13 mouse cellular contexts compared by ENCODE assay signal in genomic region chr6:137570718-137571131, GRCm38 (mm10).
DNase-seq lines count a peak whose midpoint lies in the region; ATAC-seq and TF ChIP-seq lines count a peak whose summit lies in the region.
"Had no signal": no experiment of that assay in that cellular context is flagged by ENCODE, and none has a peak within 500 bp of the region (broad histone marks: within the 10 kb centered on the region; RNA-seq: fewer than 3 reads in every experiment).

No protein-coding gene starts in this region.

- no peak overlapping the region for H3K9ac ChIP-seq in lung, embryonic 14.5 days
- 0 out of 2 replicates have a peak overlapping the region, but pooled peaks have one; percentile 5 for H3K9ac ChIP-seq in kidney, postnatal 0 days (ENCODE audit: low read depth, low read length)
- no peak overlapping the region for H3K9ac ChIP-seq in stomach, embryonic 15.5 days
- H3K9ac ChIP-seq: neural tube, embryonic 12.5 days had no signal

- 51% methylated on average over 9 of the region's 9 CpGs for WGBS in lung, embryonic 14.5 days
- 47% methylated on average over 9 of the region's 9 CpGs for WGBS in kidney, postnatal 0 days
- WGBS in stomach, embryonic 15.5 days = 60% methylated on average over 9 of the region's 9 CpGs

- peak; percentile 51 for DNase-seq in lung, embryonic 14.5 days
- DNase-seq in lung, postnatal 10 days = no peak
- peak; percentile 58 for DNase-seq in kidney, postnatal 0 days (ENCODE audit: low spot score)
- no peak for DNase-seq in cerebellum, postnatal 10 days
- DNase-seq in layer of hippocampus, adult 18-20 months (ENCODE audit: low spot score in 2 of 2) = no peak
- DNase-seq: cerebellum, adult 2 months; right cerebral cortex, postnatal 14 days had no signal

- H3K4me3 ChIP-seq in lung, embryonic 14.5 days (ENCODE audit: low read depth, low read length) = no peak overlapping the region
- no peak overlapping the region; the same call in 1 of the 2 replicates for H3K4me3 ChIP-seq in kidney, postnatal 0 days (replicated peaks; ENCODE audit: low read depth, low read length)
- H3K4me3 ChIP-seq in stomach, embryonic 15.5 days (replicated peaks) = no peak overlapping the region
- H3K4me3 ChIP-seq: hindbrain, embryonic 10.5 days; neural tube, embryonic 12.5 days had no signal

- H3K27me3 ChIP-seq in lung, embryonic 14.5 days (ENCODE audit: insufficient read depth, low read length) = no peaks in the 10 kb centered on the region
- no peaks in the 10 kb centered on the region for H3K27me3 ChIP-seq in kidney, postnatal 0 days (ENCODE audit: insufficient read depth, low read length)
- no peaks in the 10 kb centered on the region for H3K27me3 ChIP-seq in stomach, embryonic 15.5 days (replicated peaks)
- H3K27me3 ChIP-seq: neural tube, embryonic 12.5 days had no signal

- ATAC-seq in lung, embryonic 14.5 days (ENCODE audit: insufficient read depth) = peak; percentile 68
- ATAC-seq in hematopoietic stem cell, adult 5-6 weeks (replicated peaks in 1 of 2; ENCODE audit: insufficient read depth in 1 of 2, low FRiP score in 2 of 2, low TSS enrichment in 1 of 2, low read depth in 1 of 2, poor library complexity in 2 of 2, severe bottlenecking in 2 of 2) = peak; percentile 66 to 93
- peak; percentile 91 for ATAC-seq in kidney, postnatal 0 days (replicated peaks; ENCODE audit: low FRiP score, low read depth)
- peak; percentile 52; the same call in 1 of the 2 replicates for ATAC-seq in stomach, embryonic 15.5 days (ENCODE audit: insufficient read depth, low FRiP score, low read depth)
- ATAC-seq in activated CD4-positive, CD25-positive, alpha-beta regulatory T cell, adult 4 months = no peak

- peak overlapping the region; percentile 9; the same call in 1 of the 2 replicates for H3K27ac ChIP-seq in lung, embryonic 14.5 days (ENCODE audit: low read depth)
- peak overlapping the region; percentile 81 for H3K27ac ChIP-seq in kidney, postnatal 0 days
- no peak overlapping the region for H3K27ac ChIP-seq in stomach, embryonic 15.5 days
- H3K27ac ChIP-seq: neural tube, embryonic 12.5 days had no signal

- TF ChIP-seq CTCF in lung, embryonic 14.5 days (IDR thresholded peaks at IDR 0.05; ENCODE audit: low read depth) = no peak
- no peak for TF ChIP-seq CTCF in kidney, postnatal 0 days (IDR thresholded peaks at IDR 0.05; ENCODE audit: low read depth)

- H3K36me3 ChIP-seq in lung, embryonic 14.5 days (ENCODE audit: insufficient read depth) = no peaks in the 10 kb centered on the region
- H3K36me3 ChIP-seq in kidney, postnatal 0 days (ENCODE audit: insufficient read depth, low read length) = no peaks in the 10 kb centered on the region
- H3K36me3 ChIP-seq in stomach, embryonic 15.5 days = no peaks in the 10 kb centered on the region
- H3K36me3 ChIP-seq: hindbrain, embryonic 10.5 days; neural tube, embryonic 12.5 days had no signal

- no peaks in the 10 kb centered on the region for H3K9me3 ChIP-seq in lung, embryonic 14.5 days (ENCODE audit: low read depth, low read length)
- H3K9me3 ChIP-seq in kidney, postnatal 0 days (replicated peaks; ENCODE audit: low read length) = no peaks in the 10 kb centered on the region
- no peaks in the 10 kb centered on the region for H3K9me3 ChIP-seq in stomach, embryonic 15.5 days
- H3K9me3 ChIP-seq: hindbrain, embryonic 10.5 days; neural tube, embryonic 12.5 days had no signal

- H3K4me2 ChIP-seq in lung, embryonic 14.5 days = no peak overlapping the region
- H3K4me2 ChIP-seq in kidney, postnatal 0 days (ENCODE audit: low read length) = peak overlapping the region; percentile 43
- no peak overlapping the region for H3K4me2 ChIP-seq in stomach, embryonic 15.5 days
- H3K4me2 ChIP-seq: midbrain, embryonic 11.5 days; neural tube, embryonic 12.5 days had no signal

- peaks cover 4% of the 10 kb centered on the region for H3K4me1 ChIP-seq in lung, embryonic 14.5 days (ENCODE audit: insufficient read depth)
- H3K4me1 ChIP-seq in kidney, postnatal 0 days (replicated peaks; ENCODE audit: insufficient read depth, low read length) = peaks cover 4% of the 10 kb centered on the region; the same call in 1 of the 2 replicates
- 0 out of 2 replicates have a peak, but pooled peaks cover 6% of the 10 kb centered on the region for H3K4me1 ChIP-seq in stomach, embryonic 15.5 days
- H3K4me1 ChIP-seq: neural tube, embryonic 12.5 days had no signal

Comparison
In these comparisons a context has a peak if more than half of its experiments do, and no peak if none do; other contexts are left out.
1. DNase-seq: peak in lung, embryonic 14.5 days (single experiment) and kidney, postnatal 0 days (single experiment); none in lung, postnatal 10 days (single experiment), cerebellum, postnatal 10 days (0 of 2) and layer of hippocampus, adult 18-20 months (0 of 2).